Mouse (Mus musculus): ENCODE data around the gene Cd300ld3. TPM values are rescaled to one million over a fixed set of nuclear protein-coding genes. Genes with fewer than 3 reads are reported as not detected.

The Cd300ld3 gene
- polyA plus RNA-seq, 1 experiment from 2014 or later, result not detected

- Histone ChIP-seq H3K36me3 (ENCODE audit: control insufficient read depth, insufficient read depth, low read length) (no peaks in the 10 kb centered on the region), H3K9me3 (ENCODE audit: control insufficient read depth, low read length) (no peaks in the 10 kb centered on the region), H3K27me3 (ENCODE audit: control insufficient read depth, insufficient read depth, low read length) (no peaks in the 10 kb centered on the region), H3K9ac (ENCODE audit: low read length) (no peak overlapping the region; the same call in 1 of the 2 replicates), H3K4me2 (ENCODE audit: low read depth, low read length, severe bottlenecking) (peak overlapping the region; percentile 3; the same call in 1 of the 2 replicates), H3K4me1 (replicated peaks; ENCODE audit: control insufficient read depth, insufficient read depth, low read length) (peaks cover 7% of the 10 kb centered on the region; the same call in 1 of the 2 replicates), H3K27ac (ENCODE audit: low read depth, low read length) (no peak overlapping the region), H3K4me3 (ENCODE audit: low read depth, low read length) (no peak overlapping the region)
- 6% methylated on average over 9 of the region's 9 CpGs for WGBS
- DNase-seq (ENCODE audit: low spot score) (no peak), ATAC-seq (replicated peaks; ENCODE audit: low FRiP score) (no peak)
Measured at GRCm38 (mm10) chr11:115071015-115071551, 22.9 kb upstream of the Cd300ld3 start.

- 82% methylated on average over 6 of the region's 6 CpGs for WGBS
- Histone ChIP-seq H3K4me1 (replicated peaks; ENCODE audit: control insufficient read depth, insufficient read depth, low read length) (peaks cover 5% of the 10 kb centered on the region; the same call in 1 of the 2 replicates), H3K27me3 (ENCODE audit: control insufficient read depth, insufficient read depth, low read length) (no peaks in the 10 kb centered on the region), H3K27ac (ENCODE audit: low read depth, low read length) (no peak overlapping the region), H3K9ac (ENCODE audit: low read length) (no peak overlapping the region), H3K36me3 (ENCODE audit: control insufficient read depth, insufficient read depth, low read length) (no peaks in the 10 kb centered on the region), H3K9me3 (ENCODE audit: control insufficient read depth, low read length) (no peaks in the 10 kb centered on the region), H3K4me2 (ENCODE audit: low read depth, low read length, severe bottlenecking) (no peak overlapping the region), H3K4me3 (ENCODE audit: low read depth, low read length) (no peak overlapping the region)
- ATAC-seq (replicated peaks; ENCODE audit: low FRiP score) (no peak), DNase-seq (ENCODE audit: low spot score) (no peak)
Measured at GRCm38 (mm10) chr11:115066768-115067167, 18.6 kb upstream of the Cd300ld3 start.

- H3K36me3 ChIP-seq (ENCODE audit: control insufficient read depth, insufficient read depth, low read length), result no peaks in the 10 kb centered on the region
- no peak within 1 kb of the TSS for H3K4me3 ChIP-seq (ENCODE audit: low read depth, low read length)
- ATAC-seq (replicated peaks; ENCODE audit: low FRiP score) (no peak), DNase-seq (ENCODE audit: low spot score) (no peak)
- H3K9me3 ChIP-seq (ENCODE audit: control insufficient read depth, low read length), result no peaks in the 10 kb centered on the region
- H3K27ac ChIP-seq (ENCODE audit: low read depth, low read length), result no peak within 1 kb of the TSS
- H3K4me2 ChIP-seq (ENCODE audit: low read depth, low read length, severe bottlenecking), result no peak within 1 kb of the TSS
- 29% methylated on average over 5 of the region's 5 CpGs for WGBS
- no peaks in the 10 kb centered on the region for H3K27me3 ChIP-seq (ENCODE audit: control insufficient read depth, insufficient read depth, low read length)
- no peak within 1 kb of the TSS for H3K9ac ChIP-seq (ENCODE audit: low read length)
- H3K4me1 ChIP-seq (replicated peaks; ENCODE audit: control insufficient read depth, insufficient read depth, low read length), result no peaks in the 10 kb centered on the region
Measured at GRCm38 (mm10) chr11:115062077-115062476, 13.9 kb upstream of the Cd300ld3 start, which contains the start of gene Cd300e. Gene Cd300e, minus strand, starts transcription at chr11:115062177.

- Histone ChIP-seq H3K36me3 (ENCODE audit: control insufficient read depth, insufficient read depth, low read length) (no peaks in the 10 kb centered on the region), H3K9me3 (ENCODE audit: control insufficient read depth, low read length) (no peaks in the 10 kb centered on the region), H3K27me3 (ENCODE audit: control insufficient read depth, insufficient read depth, low read length) (no peaks in the 10 kb centered on the region), H3K27ac (ENCODE audit: low read depth, low read length) (no peak overlapping the region), H3K4me2 (ENCODE audit: low read depth, low read length, severe bottlenecking) (no peak overlapping the region), H3K9ac (ENCODE audit: low read length) (no peak overlapping the region), H3K4me3 (ENCODE audit: low read depth, low read length) (no peak overlapping the region), H3K4me1 (replicated peaks; ENCODE audit: control insufficient read depth, insufficient read depth, low read length) (no peaks in the 10 kb centered on the region)
- no peak for DNase-seq (ENCODE audit: low spot score)
- 81% methylated on average over 2 of the region's 2 CpGs for WGBS
- no peak for ATAC-seq (replicated peaks; ENCODE audit: low FRiP score)
Measured at GRCm38 (mm10) chr11:115059797-115060196, 11.6 kb upstream of the Cd300ld3 start.

GRCm38 (mm10) chr11:115058701-115059100 is 10.5 kb upstream of the Cd300ld3 start:
- Histone ChIP-seq H3K9ac (ENCODE audit: low read length) (no peak overlapping the region), H3K9me3 (ENCODE audit: control insufficient read depth, low read length) (no peaks in the 10 kb centered on the region), H3K4me3 (ENCODE audit: low read depth, low read length) (no peak overlapping the region), H3K27ac (ENCODE audit: low read depth, low read length) (no peak overlapping the region), H3K27me3 (ENCODE audit: control insufficient read depth, insufficient read depth, low read length) (no peaks in the 10 kb centered on the region), H3K4me1 (replicated peaks; ENCODE audit: control insufficient read depth, insufficient read depth, low read length) (no peaks in the 10 kb centered on the region), H3K36me3 (ENCODE audit: control insufficient read depth, insufficient read depth, low read length) (no peaks in the 10 kb centered on the region), H3K4me2 (ENCODE audit: low read depth, low read length, severe bottlenecking) (no peak overlapping the region)
- WGBS, result 86% methylated on average over 4 of the region's 4 CpGs
- ATAC-seq (replicated peaks; ENCODE audit: low FRiP score) (no peak), DNase-seq (ENCODE audit: low spot score) (no peak)

GRCm38 (mm10) chr11:115054537-115054936 is 6.3 kb upstream of the Cd300ld3 start:
- Histone ChIP-seq H3K27ac (ENCODE audit: low read depth, low read length) (no peak overlapping the region), H3K4me1 (replicated peaks; ENCODE audit: control insufficient read depth, insufficient read depth, low read length) (no peaks in the 10 kb centered on the region), H3K9ac (ENCODE audit: low read length) (no peak overlapping the region), H3K4me2 (ENCODE audit: low read depth, low read length, severe bottlenecking) (no peak overlapping the region), H3K9me3 (ENCODE audit: control insufficient read depth, low read length) (no peaks in the 10 kb centered on the region), H3K27me3 (ENCODE audit: control insufficient read depth, insufficient read depth, low read length) (no peaks in the 10 kb centered on the region), H3K36me3 (ENCODE audit: control insufficient read depth, insufficient read depth, low read length) (no peaks in the 10 kb centered on the region), H3K4me3 (ENCODE audit: low read depth, low read length) (no peak overlapping the region)
- DNase-seq (ENCODE audit: low spot score) (no peak), ATAC-seq (replicated peaks; ENCODE audit: low FRiP score) (no peak)

- DNase-seq (ENCODE audit: low spot score) (no peak), ATAC-seq (replicated peaks; ENCODE audit: low FRiP score) (no peak)
- Histone ChIP-seq H3K4me3 (ENCODE audit: low read depth, low read length) (no peak overlapping the region), H3K4me1 (replicated peaks; ENCODE audit: control insufficient read depth, insufficient read depth, low read length) (no peaks in the 10 kb centered on the region), H3K36me3 (ENCODE audit: control insufficient read depth, insufficient read depth, low read length) (no peaks in the 10 kb centered on the region), H3K4me2 (ENCODE audit: low read depth, low read length, severe bottlenecking) (no peak overlapping the region), H3K27me3 (ENCODE audit: control insufficient read depth, insufficient read depth, low read length) (no peaks in the 10 kb centered on the region), H3K9ac (ENCODE audit: low read length) (no peak overlapping the region), H3K9me3 (ENCODE audit: control insufficient read depth, low read length) (no peaks in the 10 kb centered on the region), H3K27ac (ENCODE audit: low read depth, low read length) (no peak overlapping the region)
- 76% methylated on average over 1 of the region's 1 CpGs for WGBS
Measured at GRCm38 (mm10) chr11:115052991-115053390, 4.8 kb upstream of the Cd300ld3 start.

- DNase-seq (ENCODE audit: low spot score) (peak; percentile 66), ATAC-seq (replicated peaks; ENCODE audit: low FRiP score) (no peak)
- H3K9me3 ChIP-seq (ENCODE audit: control insufficient read depth, low read length), result no peaks in the 10 kb centered on the region
- H3K27me3 ChIP-seq (ENCODE audit: control insufficient read depth, insufficient read depth, low read length), result no peaks in the 10 kb centered on the region
- H3K36me3 ChIP-seq (ENCODE audit: control insufficient read depth, insufficient read depth, low read length), result no peaks in the 10 kb centered on the region
- H3K27ac ChIP-seq (ENCODE audit: low read depth, low read length), result no peak overlapping the region
- WGBS, result 4% methylated on average over 9 of the region's 9 CpGs
- no peaks in the 10 kb centered on the region for H3K4me1 ChIP-seq (replicated peaks; ENCODE audit: control insufficient read depth, insufficient read depth, low read length)
- H3K9ac ChIP-seq (ENCODE audit: low read length), result no peak overlapping the region
- no peak overlapping the region for H3K4me2 ChIP-seq (ENCODE audit: low read depth, low read length, severe bottlenecking)
- H3K4me3 ChIP-seq (ENCODE audit: low read depth, low read length), result no peak overlapping the region
Measured at GRCm38 (mm10) chr11:115052206-115052605, 4.0 kb upstream of the Cd300ld3 start.

- Histone ChIP-seq H3K4me1 (replicated peaks; ENCODE audit: control insufficient read depth, insufficient read depth, low read length) (no peaks in the 10 kb centered on the region), H3K9ac (ENCODE audit: low read length) (no peak overlapping the region), H3K9me3 (ENCODE audit: control insufficient read depth, low read length) (no peaks in the 10 kb centered on the region), H3K4me3 (ENCODE audit: low read depth, low read length) (no peak overlapping the region), H3K27ac (ENCODE audit: low read depth, low read length) (no peak overlapping the region), H3K36me3 (ENCODE audit: control insufficient read depth, insufficient read depth, low read length) (no peaks in the 10 kb centered on the region), H3K27me3 (ENCODE audit: control insufficient read depth, insufficient read depth, low read length) (no peaks in the 10 kb centered on the region), H3K4me2 (ENCODE audit: low read depth, low read length, severe bottlenecking) (no peak overlapping the region)
- WGBS, result 53% methylated on average over 3 of the region's 3 CpGs
- ATAC-seq (replicated peaks; ENCODE audit: low FRiP score) (no peak), DNase-seq (ENCODE audit: low spot score) (no peak)
Measured at GRCm38 (mm10) chr11:115049282-115049895, 1.2 kb upstream of the Cd300ld3 start.
